Mouse (Mus musculus) subcutaneous adipose tissue, adult 2 months (tissue): ENCODE results near the gene Rpsa. TPM values are rescaled to one million over a fixed set of nuclear protein-coding genes. Genes with fewer than 3 reads are reported as not detected.

ENCODE experiments used
- polyA plus RNA-seq: library from polyadenylated mRNA; depleted of rRNA; stranded (reverse); fragments of >200 nt; gene quantifications from 2 replicates; pipeline ENCODE4 v1.2.3, GENCODE M21; 2012; ENCODE audit warnings: low replicate concordance; rRNA removed

Gene Rpsa
- 1,513 and 3,033 TPM in 2 replicates for polyA plus RNA-seq

DNA sequence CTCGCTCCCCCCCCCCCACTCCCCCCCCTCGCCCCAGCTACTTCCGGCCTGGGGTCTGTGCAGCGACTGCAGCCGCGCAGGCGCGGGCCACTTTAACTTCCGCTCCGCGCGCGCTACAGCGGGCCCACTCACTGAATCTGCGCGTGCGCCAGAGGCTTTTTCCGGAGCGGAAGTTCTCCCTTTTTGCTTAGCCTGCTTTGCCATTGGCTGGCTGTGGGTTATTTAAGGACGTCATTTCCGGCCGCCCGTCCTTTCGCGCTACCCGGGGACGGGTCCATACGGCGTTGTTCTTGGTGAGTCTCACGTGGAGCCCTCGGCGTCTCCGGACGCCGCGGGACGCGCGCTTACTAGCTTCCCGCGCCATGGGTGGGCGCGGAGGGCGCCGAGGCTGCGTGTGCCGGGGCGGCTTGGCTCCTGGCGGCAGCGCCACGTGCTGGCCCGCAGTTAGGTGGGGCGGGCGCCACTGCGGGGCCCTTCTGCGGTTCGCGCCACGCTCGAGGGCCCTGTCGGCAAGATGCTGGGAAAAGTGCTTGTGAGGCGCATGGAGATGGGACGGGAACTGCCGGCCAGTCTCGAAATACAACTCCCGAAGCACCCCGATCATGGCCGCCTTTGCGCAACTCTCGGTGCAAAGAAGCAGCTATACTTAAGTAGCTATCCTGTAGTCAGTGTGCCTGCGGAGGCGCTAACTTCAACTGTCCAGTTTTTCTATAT, at the start of gene Rpsa:
Gene Rpsa (plus strand): TSS at position 152 of the 714 bp plus-strand sequence.

GRCm38 (mm10) chr9:120091696-120092238, 35.7 kb upstream of the Rpsa start, which contains the start of gene Ccr8:
Gene Ccr8, plus strand, starts transcription at chr9:120092114.

GRCm38 (mm10) chr9:120110211-120111018, 17.1 kb upstream of the Rpsa start, which contains the start of gene Slc25a38:
Gene Slc25a38, plus strand, starts transcription at chr9:120110374.

DNA sequence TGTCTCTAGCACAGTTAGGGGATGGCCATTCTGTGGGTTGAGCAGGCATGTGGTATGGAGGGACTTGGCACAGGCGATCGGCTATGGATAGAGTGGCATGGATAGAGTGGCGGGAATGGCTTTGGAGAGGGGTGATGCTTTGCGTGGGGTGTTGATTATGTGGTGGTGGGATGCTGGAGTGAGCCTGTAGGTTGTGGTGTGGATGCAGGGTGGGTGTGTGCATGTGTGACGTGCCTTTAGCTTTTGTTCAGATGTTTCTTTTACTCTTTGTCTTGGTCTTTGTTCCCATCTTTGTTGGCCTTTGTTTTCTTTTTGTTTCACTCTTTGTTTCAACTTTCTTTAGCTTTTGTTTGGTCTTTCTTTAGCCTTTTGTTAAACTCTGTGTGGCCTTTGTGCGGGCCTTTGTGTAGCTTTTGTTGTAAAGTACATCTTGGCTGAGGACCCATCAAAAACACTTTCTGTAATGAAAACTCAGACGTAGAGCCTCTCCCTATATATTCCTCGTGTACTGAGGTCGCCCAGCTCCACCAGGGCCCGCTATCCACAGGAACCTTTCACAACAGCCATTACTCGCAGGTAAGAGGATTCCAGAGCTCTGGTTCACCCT, 21.8 kb downstream of the Rpsa start, which contains the start of gene Mobp:
Gene Mobp (plus strand): TSS at position 486 of the 607 bp plus-strand sequence.

Other genes starting within 250 kb of the Rpsa start
- gene Wdr48, start 232.8 kb upstream of the Rpsa start, polyA plus RNA-seq: 38.6 and 57.9 TPM in 2 replicates
- gene Gorasp1, start 190.1 kb upstream of the Rpsa start, polyA plus RNA-seq: 26.0 and 28.5 TPM in 2 replicates
- gene Ttc21a, start 190.1 kb upstream of the Rpsa start, polyA plus RNA-seq: 0.05 TPM in 1 of 2 replicates, not detected in the other
- 16.6 and 18.4 TPM in 2 replicates for gene Csrnp1, start 143.0 kb upstream of the Rpsa start, polyA plus RNA-seq
- gene Xirp1, start 104.1 kb upstream of the Rpsa start, polyA plus RNA-seq: 0.37 TPM in 2 replicates
- gene Cx3cr1, start 57.8 kb upstream of the Rpsa start, polyA plus RNA-seq: 2.3 and 27.5 TPM in 2 replicates
- gene Ccr8, start 35.6 kb upstream of the Rpsa start, polyA plus RNA-seq: 0.16 and 0.21 TPM in 2 replicates
- gene Slc25a38, start 17.3 kb upstream of the Rpsa start, polyA plus RNA-seq: 41.9 and 42.7 TPM in 2 replicates
- 0.15 TPM in 1 of 2 replicates, not detected in the other for gene Mobp, start 22.0 kb downstream of the Rpsa start, polyA plus RNA-seq
- gene Myrip, start 173.8 kb downstream of the Rpsa start, polyA plus RNA-seq: 3.8 and 8.7 TPM in 2 replicates